Mouse (Mus musculus) stomach, postnatal 0 days (tissue): Measurements from ENCODE around the gene Milr1. TPM values are rescaled to one million over a fixed set of nuclear protein-coding genes. Genes with fewer than 3 reads are reported as not detected.

Experiments used
- ATAC-seq: fragments of 200-750 bp; cut with Nextera tagmentation; 2 replicates; pipeline ENCODE4 v1.8.0; 2017; ENCODE audit not compliant: low FRiP score, low TSS enrichment
- DNase-seq: peaks from one replicate; pipeline ENCODE4 v3.0.0-alpha.2; 2016; ENCODE audit warnings: low spot score
- H3K27ac ChIP-seq: fragments of 300-500 bp; sonication (generic); replicated peaks from 2 replicates; pipeline ENCODE4 v1.5.1; 2014; ENCODE audit warnings: mild to moderate bottlenecking, control low read depth
- H3K27me3 ChIP-seq: fragments of 300-500 bp; sonication (generic); 2 replicates; pipeline ENCODE4 v1.6.1; 2014; ENCODE audit warnings: low read length; ENCODE audit not compliant: control insufficient read depth, insufficient read depth
- H3K36me3 ChIP-seq: fragments of 300-500 bp; sonication (generic); 2 replicates; pipeline ENCODE4 v1.6.1; 2014; ENCODE audit warnings: low read length, mixed read lengths; ENCODE audit not compliant: control insufficient read depth, insufficient read depth
- H3K4me1 ChIP-seq: fragments of 300-500 bp; sonication (generic); replicated peaks from 2 replicates; pipeline ENCODE4 v1.6.1; 2014; ENCODE audit warnings: antibody characterized with exemption; ENCODE audit not compliant: control insufficient read depth, insufficient read depth
- H3K4me2 ChIP-seq: fragments of 300-500 bp; sonication (generic); replicated peaks from 2 replicates; pipeline ENCODE4 v1.6.1; 2014; ENCODE audit warnings: low read depth, mild to moderate bottlenecking, control low read depth, moderate library complexity
- H3K4me3 ChIP-seq: fragments of 300-500 bp; sonication (generic); 2 replicates; pipeline ENCODE4 v1.5.1; 2014; ENCODE audit warnings: low read depth, low read length, control low read depth
- H3K9ac ChIP-seq: fragments of 300-500 bp; sonication (generic); 2 replicates; pipeline ENCODE4 v1.6.1; 2014; ENCODE audit warnings: mild to moderate bottlenecking, low read length, control low read depth, mixed read lengths
- H3K9me3 ChIP-seq: fragments of 300-500 bp; sonication (generic); 2 replicates; pipeline ENCODE4 v1.6.1; 2016; ENCODE audit warnings: low read length; ENCODE audit not compliant: control insufficient read depth
- CTCF ChIP-seq: IDR thresholded peaks from 2 replicates; pipeline ENCODE4 v1.5.1; 2016; ENCODE audit warnings: antibody characterized with exemption, low read depth, mild to moderate bottlenecking, moderate library complexity
- EP300 ChIP-seq: optimal IDR thresholded peaks from 2 replicates; pipeline ENCODE3; 2016; ENCODE audit warnings: antibody characterized with exemption
- WGBS: fragments of 180-500 bp; shearing (Covaris S2); extraction: QIAGEN DNeasy Blood & Tissue Kit; methylation state at CpG from one replicate; pipeline ENCODE4 v1.1.7; 2014; 5-methylcytosine and 5-hydroxymethylcytosine counted together
- polyA plus RNA-seq: library from polyadenylated mRNA; unstranded; fragments of >200 nt; fragmentation: Nextera tagmentation; extraction: Ambion mirVana; gene quantifications from 2 replicates; pipeline ENCODE4 v1.2.1, GENCODE M21; 2015

Milr1 gene
- polyA plus RNA-seq, 1 experiment from 2014 or later, result 2.2 TPM

DNA sequence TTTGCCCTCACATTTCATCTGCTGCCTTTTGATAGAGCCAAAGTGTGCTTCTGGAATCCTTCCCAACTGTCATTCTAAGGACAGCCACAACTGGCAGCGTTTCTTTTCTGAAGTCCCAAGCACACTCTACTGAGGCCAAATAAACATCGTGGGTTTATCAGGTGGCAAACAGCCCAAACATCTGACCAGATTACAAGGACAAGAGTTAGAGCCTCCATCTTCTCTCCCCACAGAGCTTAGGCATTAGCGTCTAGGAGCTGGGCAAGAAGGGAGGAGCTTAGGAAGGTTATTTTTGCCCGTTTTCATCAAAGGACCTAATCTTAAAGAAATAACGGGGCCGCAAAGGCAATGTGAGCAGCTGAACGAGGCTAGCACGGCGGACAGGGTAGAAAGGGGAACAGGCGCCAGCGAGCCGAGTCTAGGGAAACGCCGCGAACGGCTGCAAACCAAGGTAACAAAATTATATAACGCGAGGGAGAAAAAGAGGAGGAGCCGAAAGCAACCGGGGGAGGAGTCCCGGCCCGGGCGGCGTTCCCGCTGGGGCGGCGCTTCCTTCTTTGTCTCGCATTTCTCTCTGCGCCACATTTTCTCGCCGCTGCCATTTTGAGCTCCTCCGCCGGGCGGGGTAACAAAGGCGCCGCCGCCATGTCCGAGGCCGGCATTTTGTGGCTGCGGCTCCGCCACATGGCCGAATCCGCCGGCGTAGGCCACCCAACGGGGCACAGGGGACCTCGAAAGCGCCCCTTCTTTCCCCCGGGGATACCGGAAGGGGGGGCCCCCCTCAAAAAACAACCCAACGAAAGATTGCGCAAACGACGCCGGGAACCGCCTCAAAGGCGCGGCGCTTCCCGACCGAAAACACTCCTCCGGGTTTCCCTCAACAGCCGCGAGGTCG is 36.4 kb downstream of the Milr1 start:
- peak; percentile 94 for DNase-seq
- Histone ChIP-seq H3K9me3 (no peaks in the 10 kb centered on the region), H3K9ac (peak overlapping the region; percentile 100), H3K27ac (peak overlapping the region; percentile 100), H3K4me1 (no peaks in the 10 kb centered on the region), H3K4me2 (peak overlapping the region; percentile 58), H3K4me3 (peak overlapping the region; percentile 93), H3K27me3 (no peaks in the 10 kb centered on the region), H3K36me3 (peaks cover 24% of the 10 kb centered on the region)
- under 1% methylated on average over 61 of the region's 65 CpGs for WGBS
- TF ChIP-seq CTCF (no peak), EP300 (no peak)
- ATAC-seq, result peak; percentile 58

- Histone ChIP-seq H3K4me2 (peak overlapping the region; percentile 68), H3K27ac (peak overlapping the region; percentile 100), H3K4me1 (no peaks in the 10 kb centered on the region), H3K36me3 (peaks cover 16% of the 10 kb centered on the region), H3K9ac (peak overlapping the region; percentile 100), H3K4me3 (peak overlapping the region; percentile 93), H3K9me3 (no peaks in the 10 kb centered on the region), H3K27me3 (no peaks in the 10 kb centered on the region)
- WGBS, result under 1% methylated on average over 61 of the region's 79 CpGs
- ATAC-seq (peak; percentile 84), DNase-seq (peak; percentile 99)
- no peak for TF ChIP-seq CTCF
- TF ChIP-seq EP300, result no peak
These were observed 37.2 kb downstream of the Milr1 start for GRCm38 (mm10) chr11:106788026-106788774.

DNA sequence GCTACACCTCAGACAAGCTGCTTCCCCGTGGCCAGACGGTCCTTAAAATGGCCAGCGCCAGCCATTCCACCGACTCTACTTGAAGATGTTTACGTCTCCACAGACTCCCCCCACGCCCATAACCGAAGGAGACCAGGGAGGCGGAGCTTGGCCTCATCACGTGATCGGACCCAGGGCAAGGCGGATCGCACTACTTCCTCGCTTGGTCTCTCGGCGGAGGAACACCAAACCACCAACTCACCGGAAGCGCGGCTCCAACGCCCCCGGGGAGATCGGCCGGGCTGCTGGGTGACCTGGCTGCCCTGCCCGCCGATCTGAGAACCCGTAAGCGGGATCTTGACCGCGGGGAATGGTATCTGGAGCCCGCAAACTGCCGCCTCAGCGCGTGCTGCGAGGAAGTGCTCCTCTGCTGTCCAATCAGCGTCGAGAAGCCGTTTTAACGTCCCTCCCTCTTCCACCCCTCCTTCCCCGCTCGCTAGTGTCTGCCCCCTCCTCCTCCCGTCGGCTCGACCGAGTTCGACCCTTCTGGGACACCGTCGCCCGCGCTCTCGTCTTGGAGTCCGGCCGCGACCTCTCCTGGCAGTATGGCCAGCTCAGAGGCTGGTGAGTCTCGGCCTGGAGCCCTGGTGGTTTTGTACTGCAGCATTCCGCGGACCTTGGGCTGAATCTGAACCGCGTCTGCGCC is 37.9 kb downstream of the Milr1 start, which contains the start of the genes Ddx5 and Cep95:
Ddx5 (minus strand) TSS at position 411 of the 685 bp plus-strand sequence.
Cep95 (plus strand) TSS at position 478 of the 685 bp plus-strand sequence.
- Histone ChIP-seq H3K9ac (peak within 1 kb of the TSS; percentile 100), H3K27ac (peak within 1 kb of the TSS; percentile 100), H3K27me3 (no peaks in the 10 kb centered on the region), H3K9me3 (no peaks in the 10 kb centered on the region), H3K4me1 (no peaks in the 10 kb centered on the region), H3K36me3 (peaks cover 9% of the 10 kb centered on the region; the same call in 1 of the 2 replicates), H3K4me2 (peak within 1 kb of the TSS; percentile 68), H3K4me3 (peak within 1 kb of the TSS; percentile 93)
- TF ChIP-seq EP300 (no peak), CTCF (peak; percentile 64)
- under 1% methylated on average over 58 of the region's 58 CpGs for WGBS
- DNase-seq (peak; percentile 98), ATAC-seq (peak; percentile 92)

GRCm38 (mm10) chr11:106789649-106790048 is 38.6 kb downstream of the Milr1 start:
- no peak for ATAC-seq
- Histone ChIP-seq H3K4me3 (peak overlapping the region; percentile 93), H3K27ac (peak overlapping the region; percentile 100), H3K9ac (peak overlapping the region; percentile 100), H3K27me3 (no peaks in the 10 kb centered on the region), H3K4me2 (peak overlapping the region; percentile 68), H3K36me3 (peaks cover 6% of the 10 kb centered on the region; the same call in 1 of the 2 replicates), H3K4me1 (no peaks in the 10 kb centered on the region), H3K9me3 (no peaks in the 10 kb centered on the region)
- 0% methylated on average over 6 of the region's 6 CpGs for WGBS
- TF ChIP-seq CTCF (no peak), EP300 (no peak)
- DNase-seq, result no peak

GRCm38 (mm10) chr11:106793846-106794245 is 42.8 kb downstream of the Milr1 start:
- no peak for ATAC-seq
- 80% methylated on average over 4 of the region's 4 CpGs for WGBS
- H3K4me1 ChIP-seq, result no peaks in the 10 kb centered on the region
- H3K9ac ChIP-seq, result no peak overlapping the region
- H3K27ac ChIP-seq, result no peak overlapping the region
- no peak overlapping the region for H3K4me3 ChIP-seq
- TF ChIP-seq EP300 (no peak), CTCF (peak; percentile 44)
- H3K4me2 ChIP-seq, result no peak overlapping the region
- H3K27me3 ChIP-seq, result no peaks in the 10 kb centered on the region
- H3K36me3 ChIP-seq, result peaks cover 7% of the 10 kb centered on the region; the same call in 1 of the 2 replicates
- no peak for DNase-seq
- H3K9me3 ChIP-seq, result no peaks in the 10 kb centered on the region
